Mouse (Mus musculus) cerebellum, adult 2 months (tissue): ENCODE measurements at regions not wholly inside any gene's neighbourhood (a gene's known extent, or its start where the extent isn't known, plus 50 kb on each side); places are given as distances from the start of the nearest gene placed in this dataset.

Experiments
- DNase-seq, 2 experiments: peaks; one replicate each; pipeline ENCODE4 v3.0.0; 2021
- H3K27ac ChIP-seq: fragments of 200-500 bp; 2 replicates; pipeline ENCODE4 v1.5.1; 2012; ENCODE audit warnings: low read length, control low read depth, inconsistent platforms; ENCODE audit not compliant: insufficient read depth
- H3K27me3 ChIP-seq: fragments of 200-500 bp; 2 replicates; pipeline ENCODE4 v1.6.1; 2012; ENCODE audit warnings: inconsistent platforms, mild to moderate bottlenecking, low read length, moderate library complexity; ENCODE audit not compliant: control insufficient read depth, insufficient read depth
- H3K4me1 ChIP-seq: fragments of 200-500 bp; 2 replicates; pipeline ENCODE4 v1.6.1; 2011; ENCODE audit warnings: low read length; ENCODE audit not compliant: control insufficient read depth, insufficient read depth
- H3K4me3 ChIP-seq: fragments of 200-500 bp; replicated peaks from 2 replicates; pipeline ENCODE3; 2011; ENCODE audit warnings: mild to moderate bottlenecking, low read depth, low read length, control low read depth; ENCODE audit not compliant: insufficient read depth
- CTCF ChIP-seq: fragments of 200-500 bp; IDR thresholded peaks from 2 replicates; pipeline ENCODE4 v1.5.1; 2011; ENCODE audit warnings: low read depth, mild to moderate bottlenecking, control low read depth, low read length, moderate library complexity, borderline replicate concordance; ENCODE audit not compliant: insufficient read depth
- POLR2A ChIP-seq: fragments of 200-500 bp; IDR thresholded peaks from 2 replicates; pipeline ENCODE4 v1.6.1; 2011; ENCODE audit warnings: low read length, control low read depth, borderline replicate concordance; ENCODE audit not compliant: insufficient read depth
- WGBS: fragments of 180-500 bp; shearing (Covaris S2); methylation state at CpG from one replicate; pipeline ENCODE4 v1.1.7; 2018; 5-methylcytosine and 5-hydroxymethylcytosine counted together

DNA sequence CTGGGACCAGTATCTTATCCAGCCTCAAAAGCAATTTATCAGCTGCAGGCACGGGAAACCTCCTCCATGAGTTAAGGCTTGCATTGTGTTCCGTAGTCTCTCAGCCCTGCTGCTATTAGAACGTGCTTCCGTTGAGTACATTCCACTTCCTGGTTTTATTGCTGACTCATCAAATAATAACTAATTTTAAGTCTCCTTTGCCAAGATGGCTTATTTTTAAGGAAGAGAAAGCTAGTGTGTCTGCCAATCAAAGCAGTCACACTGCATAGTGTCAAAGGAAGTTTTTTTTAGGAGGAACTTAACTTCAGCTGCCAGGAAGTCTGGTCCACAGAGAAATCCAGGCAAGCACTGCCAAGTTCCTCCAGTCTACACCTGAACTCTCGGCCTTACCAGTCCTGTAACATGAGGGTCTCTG lies 269.2 kb upstream of the Clec14a start:
- 69% methylated on average over 5 of the region's 5 CpGs for WGBS

DNA sequence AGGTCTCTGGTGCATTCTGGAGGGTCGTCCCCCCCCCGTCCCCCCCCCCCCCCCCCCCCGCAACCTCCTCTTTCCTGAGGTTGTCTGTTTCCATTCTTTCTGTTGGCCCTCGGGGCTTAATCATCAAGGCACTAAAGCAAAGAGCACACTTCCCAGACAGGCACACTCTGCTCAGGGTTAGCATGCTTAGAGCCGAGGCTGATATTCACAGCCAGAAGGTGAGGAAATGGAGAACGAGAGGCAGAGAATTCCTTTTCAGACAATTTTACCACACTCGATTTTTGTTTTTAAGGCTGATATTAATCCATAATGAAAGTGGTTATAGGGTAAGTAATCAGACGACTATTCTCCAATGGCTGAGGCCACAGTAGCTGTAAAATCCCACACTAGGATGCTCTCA lies 268.7 kb upstream of the Clec14a start:
- H3K4me3 ChIP-seq: no peak overlapping the region
- 74% methylated on average over 7 of the region's 8 CpGs for WGBS
- no peak overlapping the region for H3K27ac ChIP-seq
- no peak for TF ChIP-seq POLR2A
- no peak for TF ChIP-seq CTCF
- H3K4me1 ChIP-seq: no peaks in the 10 kb centered on the region
- no peaks in the 10 kb centered on the region; the same call in 1 of the 2 replicates for H3K27me3 ChIP-seq
- DNase-seq: no peak

More for the DNA sequence above, 269.2 kb upstream of the Clec14a start:
- Histone ChIP-seq H3K27me3 (no peaks in the 10 kb centered on the region; the same call in 1 of the 2 replicates), H3K4me1 (no peaks in the 10 kb centered on the region), H3K4me3 (no peak overlapping the region), H3K27ac (no peak overlapping the region)
- TF ChIP-seq CTCF: no peak
- TF ChIP-seq POLR2A: no peak
- DNase-seq: no peak

DNA sequence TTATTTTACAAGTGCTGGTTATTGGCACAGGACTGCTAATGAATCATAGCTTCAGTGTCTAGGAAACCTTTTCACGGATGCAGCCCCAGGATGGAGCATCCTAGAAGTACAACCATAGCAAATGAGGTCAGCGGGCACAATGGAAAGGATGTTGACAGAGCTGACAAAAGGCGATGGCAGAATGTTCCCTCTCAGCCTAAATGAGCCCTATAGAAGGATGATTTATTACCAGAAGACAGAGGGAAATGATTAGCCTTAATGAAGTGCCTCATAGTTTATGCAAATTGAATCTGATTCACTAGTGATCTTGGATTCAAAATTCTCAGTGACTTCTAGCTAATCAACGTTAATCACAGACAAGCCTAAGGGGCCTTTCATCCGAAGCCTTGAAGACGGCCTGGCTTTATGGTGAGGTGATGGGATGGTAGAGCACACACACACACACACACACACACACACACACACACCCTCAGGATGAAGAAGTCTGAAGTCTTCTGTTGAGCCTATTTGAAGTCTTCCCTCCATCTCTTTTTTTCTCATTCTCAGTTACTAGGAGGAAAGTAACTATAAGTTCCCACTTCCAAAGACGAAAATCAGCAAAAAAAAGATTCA lies 267.4 kb upstream of the Clec14a start:
- H3K4me1 ChIP-seq: no peaks in the 10 kb centered on the region
- no peaks in the 10 kb centered on the region; the same call in 1 of the 2 replicates for H3K27me3 ChIP-seq
- 79% methylated on average over 7 of the region's 7 CpGs for WGBS
- TF ChIP-seq POLR2A: no peak
- TF ChIP-seq CTCF: no peak
- no peak overlapping the region for H3K27ac ChIP-seq
- no peak for DNase-seq
- no peak overlapping the region for H3K4me3 ChIP-seq

DNA sequence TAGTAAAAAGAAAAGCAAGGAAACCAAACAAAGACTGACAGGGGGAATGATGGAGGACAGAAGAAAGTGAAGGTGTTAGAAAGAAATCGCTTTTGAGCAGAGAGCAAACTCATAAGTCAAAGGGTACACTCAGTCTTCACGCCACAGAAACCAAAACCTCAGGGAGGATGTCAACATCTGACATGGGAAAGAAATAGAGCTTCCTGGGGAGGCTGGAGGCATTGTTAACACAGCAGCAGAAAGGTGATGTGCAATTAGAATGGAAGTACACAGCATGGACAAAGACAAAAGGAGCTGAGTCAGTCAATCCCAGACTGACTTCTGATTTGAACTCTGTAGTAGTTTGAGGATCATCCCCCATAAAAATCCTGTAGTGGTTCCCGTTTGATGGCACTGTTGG lies 261.2 kb upstream of the Clec14a start:
- TF ChIP-seq CTCF (no peak), POLR2A (no peak)
- H3K4me1 ChIP-seq: no peaks in the 10 kb centered on the region
- H3K27ac ChIP-seq: no peak overlapping the region
- no peak for DNase-seq
- H3K27me3 ChIP-seq: no peaks in the 10 kb centered on the region; the same call in 1 of the 2 replicates
- 69% methylated on average over 3 of the region's 3 CpGs for WGBS
- H3K4me3 ChIP-seq: no peak overlapping the region

DNA sequence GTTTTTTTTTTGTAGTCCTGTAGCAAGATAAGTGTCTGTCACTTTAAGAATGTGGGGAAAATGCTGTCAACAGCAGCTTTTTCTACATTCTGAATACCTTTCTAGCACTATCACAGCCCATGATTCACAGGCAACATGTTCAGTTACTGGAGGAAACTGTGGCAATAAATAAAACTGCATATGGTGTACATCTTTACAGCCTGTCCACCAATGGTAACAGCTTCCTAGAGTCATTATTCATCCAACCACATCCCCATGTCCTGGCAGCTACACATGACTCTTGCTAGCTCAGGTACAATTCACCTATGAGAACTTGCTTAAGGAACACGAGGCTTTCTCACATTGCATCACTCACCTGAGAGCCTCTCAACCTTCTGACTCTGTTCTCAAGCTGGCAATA lies 247.7 kb upstream of the Clec14a start:
- H3K27me3 ChIP-seq: no peaks in the 10 kb centered on the region
- H3K27ac ChIP-seq: no peak overlapping the region
- H3K4me3 ChIP-seq: no peak overlapping the region
- no peak for TF ChIP-seq CTCF
- TF ChIP-seq POLR2A: no peak
- WGBS: 61% methylated on average over 1 of the region's 1 CpGs
- no peaks in the 10 kb centered on the region for H3K4me1 ChIP-seq
- DNase-seq: no peak

DNA sequence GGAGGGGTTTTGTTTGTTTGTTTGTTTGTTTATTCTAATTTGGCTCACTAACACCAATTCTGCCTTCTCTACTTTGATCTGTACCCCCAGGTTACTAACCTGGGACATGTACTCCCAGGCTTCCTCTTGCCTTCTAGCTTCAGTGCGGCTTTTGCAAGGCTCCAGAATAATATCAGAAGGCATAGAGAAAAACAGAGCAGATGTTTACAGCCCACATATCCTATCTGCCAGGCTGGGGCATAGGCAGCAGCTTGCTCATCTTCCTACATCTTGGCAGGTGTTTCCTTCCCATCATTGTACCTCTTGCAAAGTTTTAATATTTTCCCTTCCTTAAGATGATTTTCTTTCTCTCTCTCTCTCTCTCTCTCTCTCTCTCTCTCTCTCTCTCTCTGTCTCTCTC lies 244.9 kb upstream of the Clec14a start:
- 94% methylated on average over 1 of the region's 1 CpGs for WGBS
- Histone ChIP-seq H3K4me1 (no peaks in the 10 kb centered on the region), H3K27ac (no peak overlapping the region), H3K4me3 (no peak overlapping the region), H3K27me3 (no peaks in the 10 kb centered on the region)
- no peak for TF ChIP-seq CTCF
- TF ChIP-seq POLR2A: no peak
- DNase-seq: no peak

DNA sequence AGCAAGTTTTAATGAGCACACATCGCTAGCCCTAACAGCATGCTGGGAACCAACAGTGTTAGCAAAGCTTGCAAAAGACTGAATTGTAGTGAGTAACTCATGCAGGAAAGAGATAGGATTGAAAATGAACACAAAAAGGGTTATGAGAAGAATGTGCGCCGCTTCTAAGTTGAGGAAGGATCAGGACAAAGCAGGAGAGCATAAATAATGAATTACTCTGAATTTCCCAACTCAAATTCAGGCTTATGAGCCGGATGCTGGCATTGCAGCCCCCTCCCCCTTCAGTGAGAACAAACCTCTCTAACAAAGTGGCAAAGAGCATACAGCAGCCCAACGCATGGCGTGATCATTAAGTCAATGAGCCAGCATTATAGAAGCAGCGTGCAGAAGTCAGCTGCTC lies 243.6 kb upstream of the Clec14a start:
- no peak for TF ChIP-seq CTCF
- no peak for TF ChIP-seq POLR2A
- 50% methylated on average over 7 of the region's 7 CpGs for WGBS
- DNase-seq: no peak
- Histone ChIP-seq H3K4me1 (no peaks in the 10 kb centered on the region), H3K27ac (no peak overlapping the region), H3K27me3 (no peaks in the 10 kb centered on the region), H3K4me3 (no peak overlapping the region)

DNA sequence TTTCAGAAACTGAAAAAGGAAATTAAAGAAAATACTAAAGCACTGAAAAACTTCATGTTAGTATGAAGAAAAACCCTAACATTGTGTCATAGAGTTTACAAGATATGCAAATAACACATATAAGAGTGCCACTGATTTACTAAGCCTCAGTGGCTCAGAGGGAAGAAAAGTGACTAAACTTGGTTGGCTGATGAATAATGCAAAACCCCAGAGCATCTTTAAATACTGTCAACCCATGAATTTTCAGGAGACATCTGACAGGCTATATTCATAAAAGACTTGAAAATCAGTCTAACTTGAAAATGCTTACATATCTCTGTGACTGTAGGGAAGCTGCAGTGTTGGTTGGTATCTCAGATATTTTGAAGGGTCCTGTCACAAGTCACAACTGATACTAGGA lies 235.2 kb upstream of the Clec14a start:
- no peak for DNase-seq

More for the DNA sequence above, 235.2 kb upstream of the Clec14a start:
- no peak overlapping the region for H3K4me3 ChIP-seq
- H3K27ac ChIP-seq: no peak overlapping the region
- no peaks in the 10 kb centered on the region for H3K4me1 ChIP-seq
- TF ChIP-seq POLR2A: no peak
- TF ChIP-seq CTCF: no peak
- H3K27me3 ChIP-seq: no peaks in the 10 kb centered on the region
